Mouse (Mus musculus) liver, embryonic 11.5 days (tissue): Measurements from ENCODE around the gene Tecpr1. TPM values are rescaled to one million over a fixed set of nuclear protein-coding genes. Genes with fewer than 3 reads are reported as not detected.
A peak's percentile ranks its signal among the peaks of the same experiment; 100 is the strongest.

ENCODE experiments used
- ATAC-seq: fragments of 200-750 bp; cut with Nextera tagmentation; replicated peaks from 2 replicates; pipeline ENCODE4 v1.8.0; 2017; ENCODE audit warnings: moderate number of reproducible peaks, mild to moderate bottlenecking, moderate TSS enrichment, moderate library complexity; ENCODE audit not compliant: low FRiP score
- DNase-seq: peaks from one replicate; pipeline ENCODE4 v3.0.0-alpha.2; 2017; ENCODE audit warnings: low spot score
- H3K27ac ChIP-seq: fragments of 300-500 bp; sonication (generic); 2 replicates; pipeline ENCODE4 v1.5.1; 2014; ENCODE audit warnings: mild to moderate bottlenecking, low read depth, low read length, control low read depth
- H3K27me3 ChIP-seq: fragments of 300-500 bp; sonication (generic); replicated peaks from 2 replicates; pipeline ENCODE4 v1.6.1; 2014; ENCODE audit warnings: low read length, mixed read lengths; ENCODE audit not compliant: control insufficient read depth, insufficient read depth
- H3K36me3 ChIP-seq: fragments of 300-500 bp; sonication (generic); 2 replicates; pipeline ENCODE4 v1.6.1; 2014; ENCODE audit warnings: mild to moderate bottlenecking, low read length, moderate library complexity, mixed read lengths; ENCODE audit not compliant: control insufficient read depth, insufficient read depth
- H3K4me1 ChIP-seq: fragments of 300-500 bp; sonication (generic); replicated peaks from 2 replicates; pipeline ENCODE4 v1.6.1; 2014; ENCODE audit warnings: low read length, mixed read lengths; ENCODE audit not compliant: control insufficient read depth, insufficient read depth
- H3K4me2 ChIP-seq: fragments of 300-500 bp; sonication (generic); 2 replicates; pipeline ENCODE4 v1.6.1; 2014; ENCODE audit warnings: mild to moderate bottlenecking, control low read depth, moderate library complexity
- H3K4me3 ChIP-seq: fragments of 300-500 bp; sonication (generic); 2 replicates; pipeline ENCODE4 v1.5.1; 2014; ENCODE audit warnings: low read depth, low read length, control low read depth
- H3K9ac ChIP-seq: fragments of 300-500 bp; sonication (generic); 2 replicates; pipeline ENCODE4 v1.6.1; 2014; ENCODE audit warnings: low read depth, low read length, control low read depth
- H3K9me3 ChIP-seq: fragments of 300-500 bp; sonication (generic); 2 replicates; pipeline ENCODE4 v1.6.1; 2016; ENCODE audit warnings: low read length, inconsistent platforms, mixed read lengths; ENCODE audit not compliant: control insufficient read depth
- WGBS: fragments of 180-500 bp; shearing (Covaris S2); extraction: QIAGEN DNeasy Blood & Tissue Kit; methylation state at CpG from one replicate; pipeline ENCODE4 v1.1.7; 2014; 5-methylcytosine and 5-hydroxymethylcytosine counted together
- polyA plus RNA-seq: library from polyadenylated mRNA; unstranded; fragments of >200 nt; fragmentation: Nextera tagmentation; extraction: Ambion mirVana; gene quantifications from 2 replicates; pipeline ENCODE4 v1.2.1, GENCODE M21; 2014

The Tecpr1 gene
- polyA plus RNA-seq, 1 experiment from 2014 or later, result 8.9 TPM

DNA sequence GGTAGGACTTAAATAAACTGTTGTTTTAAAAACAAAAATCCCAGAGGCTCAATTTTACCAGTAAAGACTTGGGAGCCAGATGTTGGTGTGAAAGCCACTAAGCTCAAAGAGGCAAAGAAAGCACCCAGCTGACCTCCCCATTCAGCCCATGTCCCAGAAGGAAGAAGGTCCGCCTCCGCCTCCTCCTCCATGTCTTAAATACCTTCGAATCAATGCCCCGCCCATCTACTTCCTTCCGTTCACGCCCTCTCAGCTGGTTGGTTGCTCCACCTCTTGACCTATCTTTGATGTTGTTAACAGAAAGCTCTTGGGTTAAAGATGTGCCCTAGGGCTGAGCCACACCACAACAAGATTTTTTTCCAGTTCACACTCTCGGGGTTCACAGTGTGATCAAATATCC is 6.8 kb upstream of the Tecpr1 start:
- Histone ChIP-seq H3K4me2 (no peak overlapping the region), H3K27ac (no peak overlapping the region), H3K36me3 (no peaks in the 10 kb centered on the region), H3K27me3 (no peaks in the 10 kb centered on the region), H3K9me3 (no peaks in the 10 kb centered on the region), H3K9ac (no peak overlapping the region), H3K4me1 (no peaks in the 10 kb centered on the region), H3K4me3 (no peak overlapping the region)
- DNase-seq (no peak), ATAC-seq (no peak)
- WGBS, result 89% methylated on average over 7 of the region's 7 CpGs

DNA sequence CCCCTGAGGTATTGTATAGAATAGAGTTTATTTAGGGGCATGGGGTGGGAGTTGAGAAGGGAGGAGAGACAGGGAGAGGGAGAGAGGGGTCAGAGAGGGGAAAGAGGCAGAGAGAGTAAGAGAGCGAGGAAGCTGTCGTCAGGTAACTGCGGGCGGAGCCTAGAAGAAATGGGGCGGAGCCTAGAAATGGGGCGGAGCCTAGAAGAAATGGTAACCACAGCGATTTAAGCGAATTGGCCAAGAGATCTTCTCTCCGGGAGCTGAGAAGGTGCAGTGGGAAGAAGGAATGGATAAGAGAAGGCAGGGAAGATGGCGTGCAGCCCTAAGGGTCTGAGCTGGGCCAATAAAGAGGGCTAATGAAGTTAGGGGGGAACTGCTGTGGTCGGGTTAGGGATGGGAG is 2.8 kb upstream of the Tecpr1 start:
- ATAC-seq, result no peak
- no peaks in the 10 kb centered on the region for H3K27me3 ChIP-seq
- H3K9ac ChIP-seq, result no peak overlapping the region
- no peaks in the 10 kb centered on the region for H3K9me3 ChIP-seq
- H3K36me3 ChIP-seq, result no peaks in the 10 kb centered on the region
- no peak for DNase-seq
- WGBS, result 28% methylated on average over 11 of the region's 11 CpGs
- H3K4me3 ChIP-seq, result no peak overlapping the region
- H3K27ac ChIP-seq, result no peak overlapping the region
- H3K4me1 ChIP-seq, result peaks cover 6% of the 10 kb centered on the region; the same call in 1 of the 2 replicates
- peak overlapping the region; percentile 33; the same call in 1 of the 2 replicates for H3K4me2 ChIP-seq

DNA sequence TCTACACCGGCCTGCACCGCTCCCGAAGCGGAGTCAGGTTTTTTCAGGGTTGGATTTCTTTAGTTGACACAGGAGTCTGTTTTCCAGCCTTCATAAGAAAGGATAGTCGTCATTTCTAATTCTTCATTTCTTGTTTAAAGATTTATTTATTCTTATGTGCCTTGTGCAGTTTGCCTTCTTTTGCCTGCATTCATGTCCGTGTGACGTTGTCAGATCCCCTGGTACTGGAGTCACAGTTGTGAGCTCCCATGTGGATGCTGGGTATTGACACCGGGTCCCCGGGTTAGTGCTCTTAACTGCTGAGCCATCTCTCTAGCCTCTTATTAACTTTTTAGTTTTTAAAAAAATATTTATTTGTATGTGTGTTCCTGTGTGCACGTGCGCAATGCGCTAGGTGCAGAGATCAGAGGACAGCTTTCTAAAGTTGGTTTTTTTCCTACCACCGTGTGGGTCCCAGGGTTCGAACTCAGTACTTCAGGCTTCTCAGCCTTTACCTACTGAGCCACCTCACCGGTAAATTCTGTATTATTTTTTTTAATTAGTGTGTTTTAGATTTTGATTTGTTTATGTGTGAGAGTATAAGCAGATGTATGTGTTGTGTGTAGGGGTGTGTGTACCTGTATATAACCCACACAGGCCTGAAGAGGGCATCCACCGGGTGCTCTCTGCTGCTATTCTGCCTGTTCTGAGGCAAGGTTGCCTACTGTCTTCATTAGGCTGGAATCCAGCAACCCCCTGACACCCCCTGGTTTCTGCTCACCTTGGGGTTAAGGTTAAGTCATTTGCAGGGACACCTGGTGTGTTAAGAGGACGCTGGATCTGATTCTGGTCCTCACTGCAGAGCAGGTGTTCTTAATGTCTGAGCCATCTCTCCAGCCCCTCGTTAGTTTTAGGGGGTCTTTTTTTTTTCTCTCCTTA is 743 bp upstream of the Tecpr1 start:
- peak overlapping the region; percentile 90 for H3K4me2 ChIP-seq
- no peak for DNase-seq
- H3K4me3 ChIP-seq, result peak overlapping the region; percentile 67
- H3K9ac ChIP-seq, result peak overlapping the region; percentile 67
- H3K27me3 ChIP-seq, result no peaks in the 10 kb centered on the region
- no peaks in the 10 kb centered on the region for H3K36me3 ChIP-seq
- ATAC-seq, result peak; percentile 38
- H3K27ac ChIP-seq, result no peak overlapping the region
- H3K4me1 ChIP-seq, result peaks cover 6% of the 10 kb centered on the region; the same call in 1 of the 2 replicates
- 23% methylated on average over 18 of the region's 18 CpGs for WGBS
- no peaks in the 10 kb centered on the region for H3K9me3 ChIP-seq

DNA sequence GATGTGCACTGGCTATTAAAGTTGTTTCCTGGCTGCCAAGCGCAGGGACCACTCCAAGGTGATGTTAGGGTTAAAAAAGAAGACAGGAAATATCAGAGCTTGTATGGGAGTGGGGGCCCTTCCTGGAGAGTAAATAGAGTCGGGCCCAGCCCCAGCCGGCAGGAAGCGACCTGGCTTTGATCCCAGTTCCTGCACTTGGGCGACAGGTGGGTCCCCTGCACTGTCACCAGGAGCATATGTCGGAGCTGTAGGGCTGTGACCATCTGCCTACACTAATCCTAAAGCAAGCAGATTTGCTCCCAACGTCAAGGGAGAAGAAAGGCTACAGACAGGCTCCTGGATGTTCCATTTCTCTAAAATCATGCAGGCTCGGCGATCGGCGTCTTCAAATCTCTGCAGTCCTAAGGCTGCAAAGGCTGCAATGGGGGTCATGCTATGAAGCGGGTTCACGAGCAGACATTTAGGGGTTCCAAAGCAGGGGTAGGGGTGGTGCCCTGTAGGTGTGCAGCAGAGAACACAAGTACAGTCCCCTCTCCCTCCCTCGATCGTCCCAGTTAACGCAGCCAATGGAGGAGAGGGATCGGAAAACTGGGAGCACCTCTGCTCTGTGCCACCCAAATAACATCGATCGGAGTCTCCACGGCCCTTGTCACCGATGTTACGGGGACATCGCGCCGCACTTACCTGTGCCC is 458 bp downstream of the Tecpr1 start:
- WGBS, result 4% methylated on average over 25 of the region's 25 CpGs
- ATAC-seq, result no peak; the same call in 1 of the 2 replicates
- H3K27ac ChIP-seq, result 0 out of 2 replicates have a peak overlapping the region, but pooled peaks have one; percentile 41
- H3K4me2 ChIP-seq, result peak overlapping the region; percentile 90
- H3K27me3 ChIP-seq, result no peaks in the 10 kb centered on the region
- no peaks in the 10 kb centered on the region for H3K9me3 ChIP-seq
- no peaks in the 10 kb centered on the region for H3K36me3 ChIP-seq
- peak overlapping the region; percentile 67 for H3K4me3 ChIP-seq
- H3K4me1 ChIP-seq, result peaks cover 6% of the 10 kb centered on the region; the same call in 1 of the 2 replicates
- H3K9ac ChIP-seq, result peak overlapping the region; percentile 46
- no peak for DNase-seq

GRCm38 (mm10) chr5:144221305-144221704 is 2.1 kb downstream of the Tecpr1 start:
- DNase-seq, result no peak
- Histone ChIP-seq H3K9ac (no peak overlapping the region), H3K4me3 (no peak overlapping the region), H3K9me3 (no peaks in the 10 kb centered on the region), H3K4me2 (no peak overlapping the region), H3K27me3 (no peaks in the 10 kb centered on the region), H3K36me3 (no peaks in the 10 kb centered on the region), H3K27ac (no peak overlapping the region), H3K4me1 (peaks cover 6% of the 10 kb centered on the region; the same call in 1 of the 2 replicates)
- WGBS, result 49% methylated on average over 4 of the region's 4 CpGs
- no peak for ATAC-seq

DNA sequence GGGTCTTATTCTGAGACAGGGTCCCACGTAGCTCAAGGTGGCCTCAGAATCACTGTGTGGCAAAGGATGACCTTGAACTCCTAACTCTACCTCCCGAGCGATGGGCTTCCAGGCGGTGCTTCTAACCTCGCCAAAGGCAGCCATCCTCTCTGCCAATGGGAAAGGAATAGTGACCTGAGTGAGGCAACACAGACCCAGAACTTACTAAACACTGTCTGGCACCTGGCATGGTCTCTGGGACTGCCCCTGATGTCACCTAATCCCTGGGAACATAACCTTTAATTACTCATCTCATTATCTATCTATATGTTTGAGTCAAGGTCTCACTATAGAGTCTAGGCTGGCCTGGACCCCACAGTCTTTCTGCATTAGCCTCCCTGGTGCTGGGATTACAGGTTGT is 3.5 kb downstream of the Tecpr1 start:
- Histone ChIP-seq H3K4me3 (no peak overlapping the region), H3K9ac (no peak overlapping the region), H3K9me3 (no peaks in the 10 kb centered on the region), H3K4me1 (peaks cover 6% of the 10 kb centered on the region; the same call in 1 of the 2 replicates), H3K36me3 (no peaks in the 10 kb centered on the region), H3K4me2 (no peak overlapping the region), H3K27me3 (no peaks in the 10 kb centered on the region), H3K27ac (no peak overlapping the region)
- ATAC-seq (no peak), DNase-seq (no peak)
- WGBS, result 79% methylated on average over 5 of the region's 5 CpGs

DNA sequence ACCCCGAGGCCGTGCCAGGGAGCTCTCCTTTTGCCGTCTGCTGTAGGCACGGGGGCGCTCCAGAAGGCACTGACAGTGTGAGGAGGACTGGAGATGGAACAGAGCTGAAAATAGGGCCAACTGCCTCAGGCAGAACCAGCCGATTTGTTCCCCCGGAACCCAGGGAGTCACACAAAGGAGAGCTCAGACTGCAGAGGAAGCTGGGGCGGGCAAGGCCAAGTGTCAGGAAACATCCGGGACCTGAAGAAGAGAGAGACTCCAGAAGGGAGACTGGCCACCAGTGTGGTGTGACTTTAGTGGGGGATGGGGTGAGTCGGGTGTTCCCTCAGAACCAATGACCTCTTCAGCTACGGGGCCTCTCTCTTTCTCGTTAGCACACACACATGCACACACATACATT is 4.1 kb downstream of the Tecpr1 start:
- no peaks in the 10 kb centered on the region for H3K9me3 ChIP-seq
- H3K27ac ChIP-seq, result no peak overlapping the region
- no peaks in the 10 kb centered on the region for H3K36me3 ChIP-seq
- no peak overlapping the region for H3K9ac ChIP-seq
- H3K4me2 ChIP-seq, result no peak overlapping the region
- no peak for DNase-seq
- H3K27me3 ChIP-seq, result no peaks in the 10 kb centered on the region
- no peak overlapping the region for H3K4me3 ChIP-seq
- 70% methylated on average over 12 of the region's 12 CpGs for WGBS
- peaks cover 6% of the 10 kb centered on the region; the same call in 1 of the 2 replicates for H3K4me1 ChIP-seq
- ATAC-seq, result no peak

DNA sequence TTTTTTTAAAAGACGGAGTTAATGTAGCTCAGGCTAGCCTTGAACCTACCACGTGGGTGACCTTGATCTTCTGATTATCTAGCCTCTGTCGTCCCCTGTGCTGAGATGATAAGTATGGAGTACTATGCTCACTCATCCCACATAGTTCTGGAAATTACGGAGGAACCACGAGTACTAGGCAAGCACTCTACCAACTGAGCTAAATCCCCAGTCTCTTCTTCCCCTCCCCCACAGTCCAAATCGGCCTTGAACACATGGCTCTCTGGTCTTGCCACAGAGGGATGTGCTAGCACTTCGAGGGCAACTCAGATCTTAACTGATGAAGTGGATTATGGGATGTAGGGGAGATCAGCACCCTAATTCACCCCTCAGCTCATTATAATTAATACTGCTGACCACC is 5.4 kb downstream of the Tecpr1 start:
- no peak overlapping the region for H3K9ac ChIP-seq
- no peaks in the 10 kb centered on the region for H3K9me3 ChIP-seq
- DNase-seq (no peak), ATAC-seq (no peak)
- no peaks in the 10 kb centered on the region for H3K27me3 ChIP-seq
- H3K4me2 ChIP-seq, result no peak overlapping the region
- WGBS, result 72% methylated on average over 7 of the region's 7 CpGs
- H3K36me3 ChIP-seq, result no peaks in the 10 kb centered on the region; the same call in 1 of the 2 replicates
- H3K4me1 ChIP-seq, result peaks cover 6% of the 10 kb centered on the region; the same call in 1 of the 2 replicates
- no peak overlapping the region for H3K27ac ChIP-seq
- H3K4me3 ChIP-seq, result no peak overlapping the region
